Mouse (Mus musculus): Measurements from ENCODE around the gene Dazap1.

The Dazap1 gene

DNA sequence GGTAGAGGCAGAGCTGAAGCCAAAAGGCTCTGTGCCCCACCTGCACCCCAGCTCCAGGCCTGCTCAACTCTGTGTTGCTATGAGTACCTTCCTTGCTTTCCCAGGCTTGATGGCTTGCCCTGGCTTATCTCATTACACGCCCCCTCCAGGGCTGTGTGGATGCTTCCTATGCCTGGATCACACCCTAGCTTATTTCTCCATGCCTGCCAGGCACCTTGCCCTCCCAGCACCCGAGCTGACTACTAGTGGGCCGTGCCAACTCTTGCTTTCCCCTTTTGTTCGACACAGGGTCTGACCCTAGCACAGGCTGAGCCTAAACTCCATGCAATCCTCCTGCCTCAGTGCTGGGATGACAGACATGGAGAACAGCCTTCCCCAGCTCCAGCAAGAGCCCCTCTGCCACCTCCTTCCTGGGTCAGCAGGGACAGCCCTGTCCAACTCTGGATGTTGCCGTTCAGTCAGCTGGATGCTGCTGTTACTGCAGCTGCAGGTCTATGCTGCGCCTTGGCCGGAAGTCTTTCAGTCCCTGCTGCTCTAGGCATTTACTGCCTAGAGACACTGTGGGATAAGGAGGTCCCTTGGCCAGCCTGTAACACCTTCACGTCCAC, 36.3 kb downstream of the Dazap1 start:
- DNase-seq (ENCODE audit: low spot score in 2 of 2): peak in 1 of 2 experiments; percentile 27

DNA sequence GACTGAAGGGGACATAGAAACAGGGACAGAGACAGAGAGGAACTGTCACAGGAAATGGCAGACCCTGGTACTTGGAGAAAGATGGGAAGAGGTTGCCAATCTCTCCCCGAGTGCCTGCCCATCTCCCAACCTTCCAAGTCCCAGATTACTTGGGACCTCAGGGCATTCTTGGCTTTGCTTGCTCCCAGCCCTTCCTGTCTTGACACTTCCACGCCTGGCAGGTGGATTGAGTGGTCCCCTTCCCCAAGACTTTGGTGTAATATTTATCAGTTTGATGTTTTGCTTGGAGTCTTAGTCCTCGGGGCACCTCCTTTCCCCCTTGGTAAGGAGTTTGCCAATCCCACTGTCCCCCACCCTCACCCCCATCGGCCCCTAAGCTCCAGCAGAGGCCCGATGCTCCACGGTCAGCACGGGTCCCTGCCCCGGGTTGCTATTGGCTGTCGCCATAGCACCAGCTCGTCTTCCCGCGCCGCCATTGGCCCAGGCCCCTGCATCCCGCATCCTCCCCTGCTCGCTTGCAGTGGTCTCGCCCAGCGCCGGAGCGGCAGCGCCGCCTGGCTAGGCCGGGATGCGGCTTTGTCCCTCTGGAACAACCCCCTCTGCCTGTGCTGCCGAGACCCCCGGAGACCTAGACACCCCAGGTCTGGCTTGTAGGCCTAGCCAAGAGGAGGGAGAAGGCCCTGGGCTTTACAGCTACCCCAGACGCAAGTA, 37.4 kb downstream of the Dazap1 start:
- peak; percentile 91 for DNase-seq (ENCODE audit: low spot score in 2 of 2)

DNA sequence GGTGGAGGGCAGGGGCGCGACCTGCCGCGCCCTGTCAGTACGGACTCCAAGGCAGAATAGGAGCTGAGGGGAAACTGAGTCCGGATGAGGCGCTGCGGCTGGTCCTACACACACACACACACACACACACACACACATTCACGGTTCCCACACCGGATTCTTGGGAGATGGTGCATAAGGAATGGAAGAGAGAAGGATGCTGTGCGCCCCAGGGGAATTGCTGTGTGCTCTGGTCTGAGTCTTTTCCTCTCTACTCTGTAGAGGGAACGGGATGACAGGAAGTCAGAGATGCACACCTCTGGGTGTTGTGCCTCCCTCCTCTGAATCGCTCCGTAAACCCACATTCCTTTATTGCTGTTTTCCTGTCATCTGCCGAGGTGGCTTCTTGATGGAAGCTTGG, 38.0 kb downstream of the Dazap1 start:
- DNase-seq (ENCODE audit: low spot score in 2 of 2): no peak

DNA sequence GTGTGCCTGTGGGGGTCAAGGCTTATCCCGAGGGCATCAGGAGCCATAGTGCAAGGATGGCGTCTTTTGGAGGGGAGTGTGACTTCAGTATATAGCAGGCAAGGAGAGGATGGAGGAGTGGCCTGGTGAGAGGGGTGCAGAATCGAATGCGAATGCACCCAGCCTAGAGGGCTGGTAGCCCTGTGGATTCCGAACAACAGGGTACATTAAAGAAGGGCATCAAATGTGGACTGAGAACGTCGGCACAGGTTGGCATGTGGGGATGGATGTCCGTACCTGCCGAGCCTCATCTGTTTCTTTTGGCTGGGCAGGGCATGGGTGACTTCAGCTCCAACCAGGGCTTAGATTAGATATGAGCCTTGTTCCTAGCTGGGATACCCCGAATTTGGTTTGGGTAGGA, 38.5 kb downstream of the Dazap1 start:
- DNase-seq (ENCODE audit: low spot score in 2 of 2): no peak

DNA sequence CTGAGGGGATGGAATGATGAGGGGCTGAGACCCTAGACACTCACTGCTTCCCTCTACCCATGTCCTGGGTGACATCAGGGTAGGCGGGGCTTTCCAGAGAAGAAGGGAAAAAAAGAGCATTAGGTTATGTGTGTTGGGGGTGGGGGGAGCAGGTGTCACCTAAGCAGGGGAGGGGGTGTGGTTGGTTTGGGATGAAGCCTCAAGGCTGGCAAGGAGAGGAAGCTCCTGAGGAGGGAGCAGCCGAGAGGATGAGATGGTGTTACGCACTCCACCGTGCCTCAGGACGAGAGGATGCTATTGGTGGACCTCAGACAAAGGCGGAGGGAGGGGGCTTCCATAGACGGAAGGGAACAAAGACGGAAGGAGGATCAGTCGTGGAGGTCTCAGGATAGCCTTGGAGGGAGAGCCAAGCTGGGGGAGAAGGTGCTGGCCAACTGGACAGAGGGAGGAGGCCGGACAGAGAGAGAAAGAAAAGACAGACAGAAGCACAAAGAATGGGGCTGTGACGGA, 39.4 kb downstream of the Dazap1 start:
- peak; percentile 68 to 71 for DNase-seq (ENCODE audit: low spot score in 2 of 2)

DNA sequence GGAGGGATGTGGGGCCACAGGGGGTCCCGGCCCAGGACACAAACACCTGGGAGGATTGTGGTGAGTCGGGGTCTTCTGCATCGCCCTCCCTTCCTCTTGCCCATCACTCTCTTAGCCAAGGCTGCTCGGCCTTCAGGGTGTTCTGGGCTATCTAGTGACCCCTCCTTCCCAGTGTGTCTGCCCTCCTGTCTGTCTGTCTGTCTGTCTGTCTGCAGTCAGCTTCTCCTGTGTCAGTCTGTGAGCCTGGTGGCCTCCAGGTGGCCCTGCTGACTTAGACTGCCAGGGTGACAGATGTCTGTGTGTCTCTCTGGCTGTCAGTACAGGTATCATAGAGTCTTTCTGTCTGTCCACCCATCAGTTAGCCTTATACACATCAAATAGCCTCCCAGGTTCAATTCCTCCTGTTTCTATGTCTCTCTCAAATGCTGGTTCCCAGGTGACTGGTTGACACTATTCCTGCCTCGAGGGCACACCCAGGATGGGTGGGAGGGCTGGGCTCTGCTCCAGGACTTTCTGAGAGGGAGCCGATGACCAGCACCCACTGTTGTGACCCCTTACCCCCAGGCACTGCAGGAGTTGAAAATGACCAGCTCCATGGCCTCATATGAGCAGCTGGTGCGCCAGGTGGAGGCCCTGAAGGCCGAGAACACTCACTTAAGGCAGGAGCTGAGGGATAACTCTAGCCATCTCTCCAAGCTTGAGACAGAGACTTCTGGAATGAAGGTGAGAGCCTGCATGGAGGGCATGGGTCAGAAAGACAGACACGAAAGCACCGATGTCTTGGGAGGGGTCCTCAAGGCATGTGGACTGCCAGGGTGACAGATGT, 40.2 kb downstream of the Dazap1 start:
- peak in 1 of 2 experiments; percentile 31 for DNase-seq (ENCODE audit: low spot score in 2 of 2)

DNA sequence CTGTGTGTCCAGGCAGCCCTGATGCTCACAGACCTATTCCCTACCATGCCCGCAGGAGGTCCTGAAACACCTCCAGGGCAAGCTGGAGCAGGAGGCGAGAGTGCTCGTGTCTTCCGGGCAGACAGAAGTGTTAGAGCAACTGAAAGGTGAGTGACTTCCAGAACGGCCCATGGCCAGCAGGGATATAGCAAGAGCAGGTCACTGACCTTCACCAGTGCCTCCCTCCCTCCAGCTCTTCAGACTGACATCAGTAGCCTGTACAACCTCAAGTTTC, 40.7 kb downstream of the Dazap1 start:
- DNase-seq (ENCODE audit: low spot score in 2 of 2): no peak

DNA sequence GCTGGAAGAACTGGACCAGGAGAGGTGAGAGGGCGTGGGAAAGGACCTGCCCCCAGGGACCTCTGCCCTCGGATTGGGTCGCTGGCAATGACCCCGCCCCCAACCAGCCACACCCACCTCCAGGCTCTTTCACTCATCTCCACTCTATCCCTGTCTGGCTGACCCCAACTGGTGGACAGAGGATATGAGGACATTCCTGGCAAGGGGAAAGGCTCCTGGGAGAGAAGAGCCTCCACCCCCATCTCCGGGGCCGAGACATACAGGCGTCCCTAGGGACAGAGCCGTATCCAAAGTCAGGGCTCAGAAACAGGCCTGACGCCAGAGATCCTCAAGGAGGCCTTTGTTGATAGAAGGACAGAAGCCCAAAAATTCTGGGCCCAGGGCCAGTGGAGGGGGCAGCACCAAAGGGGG, 41.2 kb downstream of the Dazap1 start:
- peak; percentile 72 to 80 for DNase-seq (ENCODE audit: low spot score in 2 of 2)

DNA sequence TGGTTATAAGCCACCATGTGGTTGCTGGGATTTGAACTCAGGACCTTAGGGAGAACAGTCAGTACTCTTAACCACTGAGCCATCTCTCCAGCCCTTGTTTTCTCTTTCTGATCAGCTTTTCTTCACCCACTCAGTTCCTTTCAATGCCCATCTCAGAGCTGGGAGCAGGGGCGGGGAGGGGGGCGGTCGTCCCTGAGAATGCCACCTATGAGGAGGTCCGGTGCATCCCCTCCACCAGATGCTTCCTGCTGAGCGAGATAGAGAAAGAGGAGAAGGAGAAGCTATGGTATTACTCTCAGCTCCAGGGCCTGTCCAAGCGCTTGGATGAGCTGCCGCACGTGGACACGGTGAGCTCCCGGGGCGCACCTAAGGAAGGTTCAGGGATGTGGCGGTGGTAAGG, 43.2 kb downstream of the Dazap1 start:
- DNase-seq (ENCODE audit: low spot score in 2 of 2): no peak

DNA sequence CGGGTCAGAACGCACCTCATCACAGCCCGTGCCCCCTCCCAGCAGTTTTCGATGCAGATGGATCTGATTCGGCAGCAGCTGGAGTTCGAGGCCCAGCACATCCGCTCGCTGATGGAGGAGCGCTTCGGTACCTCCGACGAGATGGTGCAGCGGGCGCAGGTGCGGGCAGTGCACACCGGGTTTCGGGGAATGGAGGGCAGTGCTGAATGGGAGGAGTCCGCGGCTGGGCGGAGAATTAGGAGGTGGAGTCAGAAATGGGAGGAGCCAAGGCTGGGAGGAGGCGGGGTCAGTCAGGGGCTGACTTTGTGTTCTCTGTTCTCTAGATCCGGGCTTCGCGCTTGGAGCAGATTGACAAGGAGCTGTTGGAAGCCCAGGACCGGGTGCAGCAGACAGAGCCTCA, 43.6 kb downstream of the Dazap1 start:
- no peak for DNase-seq (ENCODE audit: low spot score in 2 of 2)

DNA sequence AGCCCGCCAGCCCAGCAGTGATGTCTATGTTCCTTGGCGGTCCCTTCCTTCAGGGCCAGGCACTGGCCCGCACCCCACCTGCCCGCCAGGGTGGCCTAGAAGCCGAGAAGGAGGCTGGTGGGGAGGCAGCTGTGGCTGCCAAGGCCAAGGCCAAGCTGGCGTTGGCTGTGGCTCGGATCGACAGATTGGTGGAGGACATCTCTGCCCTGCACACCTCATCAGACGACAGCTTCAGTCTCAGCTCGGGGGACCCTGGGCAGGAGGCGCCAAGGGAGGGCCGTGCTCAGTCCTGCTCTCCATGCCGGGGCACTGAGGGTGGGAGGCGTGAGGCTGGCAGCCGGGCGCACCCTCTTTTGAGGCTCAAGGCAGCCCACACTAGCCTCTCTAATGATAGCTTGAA, 50.3 kb downstream of the Dazap1 start:
- no peak for DNase-seq (ENCODE audit: low spot score in 2 of 2)

DNA sequence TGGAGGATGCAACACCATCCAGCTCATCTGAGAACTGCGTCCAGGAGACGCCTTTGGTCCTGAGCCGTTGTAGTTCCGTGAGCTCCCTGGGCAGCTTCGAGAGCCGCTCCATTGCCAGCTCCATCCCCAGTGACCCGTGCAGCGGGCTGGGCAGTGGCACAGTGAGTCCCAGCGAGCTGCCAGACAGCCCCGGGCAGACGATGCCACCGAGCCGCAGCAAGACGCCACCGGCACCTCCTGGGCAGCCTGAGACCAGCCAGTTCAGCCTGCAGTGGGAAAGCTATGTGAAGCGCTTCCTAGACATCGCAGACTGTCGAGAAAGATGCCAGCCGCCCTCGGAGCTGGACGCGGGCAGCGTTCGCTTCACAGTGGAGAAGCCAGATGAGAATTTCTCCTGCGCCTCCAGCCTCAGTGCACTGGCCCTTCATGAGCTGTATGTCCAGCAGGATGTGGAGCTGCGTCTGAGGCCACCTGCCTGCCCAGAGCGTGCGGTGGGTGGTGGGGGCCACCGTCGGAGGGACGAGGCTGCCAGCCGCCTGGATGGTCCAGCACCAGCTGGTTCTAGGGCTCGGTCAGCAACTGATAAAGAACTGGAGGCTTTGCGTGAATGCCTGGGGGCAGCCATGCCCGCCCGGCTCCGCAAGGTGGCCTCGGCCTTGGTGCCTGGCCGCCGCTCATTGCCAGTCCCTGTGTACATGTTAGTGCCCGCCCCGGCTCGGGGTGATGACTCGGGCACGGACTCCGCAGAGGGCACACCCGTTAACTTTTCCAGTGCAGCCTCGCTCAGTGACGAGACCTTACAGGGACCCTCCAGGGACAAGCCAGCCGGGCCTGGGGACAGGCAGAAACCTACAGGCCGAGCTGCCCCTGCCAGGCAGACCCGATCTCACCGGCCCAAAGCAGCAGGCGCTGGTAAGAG, 51.6 kb downstream of the Dazap1 start:
- DNase-seq (ENCODE audit: low spot score in 2 of 2): no peak

DNA sequence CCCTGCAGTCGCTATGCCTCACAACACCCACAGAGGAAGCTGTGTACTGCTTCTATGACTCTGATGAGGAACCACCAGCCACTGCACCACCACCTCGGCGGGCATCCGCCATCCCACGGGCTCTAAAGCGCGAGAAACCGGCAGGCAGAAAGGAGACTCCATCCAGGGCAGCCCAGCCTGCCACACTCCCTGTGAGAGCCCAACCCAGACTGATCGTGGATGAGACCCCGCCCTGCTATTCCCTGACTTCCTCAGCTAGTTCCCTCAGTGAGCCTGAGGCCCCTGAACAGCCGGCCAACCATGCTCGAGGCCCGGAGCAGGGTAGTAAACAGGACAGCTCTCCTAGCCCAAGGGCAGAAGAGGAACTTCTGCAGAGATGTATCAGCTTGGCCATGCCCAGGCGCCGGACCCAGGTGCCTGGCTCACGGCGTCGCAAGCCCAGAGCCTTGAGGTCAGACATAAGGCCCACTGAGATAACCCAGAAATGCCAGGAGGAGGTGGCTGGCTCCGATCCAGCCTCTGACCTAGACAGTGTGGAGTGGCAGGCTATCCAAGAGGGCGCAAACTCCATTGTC, 52.4 kb downstream of the Dazap1 start:
- DNase-seq (ENCODE audit: low spot score in 2 of 2): no peak

DNA sequence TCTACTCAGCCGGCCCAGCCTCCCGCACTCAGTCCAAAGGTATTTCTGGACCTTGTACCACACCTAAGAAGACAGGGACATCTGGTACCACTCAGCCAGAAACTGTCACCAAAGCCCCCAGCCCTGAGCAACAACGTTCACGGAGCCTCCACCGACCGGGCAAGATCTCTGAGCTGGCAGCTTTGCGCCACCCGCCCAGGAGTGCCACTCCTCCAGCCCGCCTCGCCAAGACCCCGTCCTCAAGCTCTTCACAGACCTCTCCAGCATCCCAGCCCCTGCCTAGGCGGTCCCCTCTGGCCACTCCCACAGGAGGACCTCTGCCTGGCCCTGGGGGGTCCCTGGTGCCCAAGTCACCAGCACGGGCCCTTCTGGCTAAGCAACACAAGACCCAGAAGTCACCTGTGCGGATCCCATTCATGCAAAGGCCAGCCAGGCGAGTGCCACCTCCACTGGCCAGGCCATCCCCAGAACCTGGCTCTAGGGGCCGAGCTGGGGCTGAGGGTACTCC, 53.3 kb downstream of the Dazap1 start:
- DNase-seq (ENCODE audit: low spot score in 2 of 2): no peak

DNA sequence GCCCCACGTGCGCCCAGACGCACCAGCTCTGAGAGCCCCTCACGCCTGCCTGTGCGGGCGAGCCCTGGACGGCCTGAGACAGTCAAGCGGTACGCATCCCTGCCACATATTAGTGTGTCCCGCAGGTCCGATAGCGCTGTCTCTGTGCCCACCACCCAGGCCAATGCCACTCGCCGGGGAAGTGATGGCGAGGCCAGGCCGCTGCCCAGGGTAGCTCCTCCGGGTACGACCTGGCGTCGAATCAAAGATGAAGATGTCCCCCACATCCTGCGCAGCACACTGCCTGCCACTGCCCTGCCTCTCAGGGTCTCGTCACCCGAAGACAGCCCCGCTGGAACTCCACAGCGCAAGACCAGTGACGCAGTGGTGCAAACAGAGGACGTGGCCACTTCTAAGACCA, 54.0 kb downstream of the Dazap1 start:
- no peak for DNase-seq (ENCODE audit: low spot score in 2 of 2)

DNA sequence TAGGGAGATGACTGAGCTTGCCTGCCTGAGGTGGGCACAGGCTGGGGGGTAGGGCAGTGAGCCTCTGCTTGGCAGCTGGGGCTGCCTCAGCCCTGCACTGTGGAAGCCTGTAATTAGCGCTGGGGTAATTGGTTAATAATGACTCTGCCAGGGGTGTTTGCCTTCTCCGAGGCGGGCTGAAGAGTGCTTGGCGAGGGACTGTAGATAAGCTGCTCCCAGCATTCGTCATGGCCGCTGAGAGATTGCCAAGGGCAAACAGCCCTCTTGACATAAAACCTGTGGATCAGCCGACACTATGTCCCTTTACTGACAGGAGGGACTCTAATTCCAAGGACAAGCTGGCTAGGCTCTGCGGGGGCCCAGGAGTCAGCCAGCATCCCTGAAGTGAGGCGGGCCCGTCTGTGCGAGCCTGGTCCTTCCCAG, 55.1 kb downstream of the Dazap1 start:
- DNase-seq (ENCODE audit: low spot score in 2 of 2): no peak

DNA sequence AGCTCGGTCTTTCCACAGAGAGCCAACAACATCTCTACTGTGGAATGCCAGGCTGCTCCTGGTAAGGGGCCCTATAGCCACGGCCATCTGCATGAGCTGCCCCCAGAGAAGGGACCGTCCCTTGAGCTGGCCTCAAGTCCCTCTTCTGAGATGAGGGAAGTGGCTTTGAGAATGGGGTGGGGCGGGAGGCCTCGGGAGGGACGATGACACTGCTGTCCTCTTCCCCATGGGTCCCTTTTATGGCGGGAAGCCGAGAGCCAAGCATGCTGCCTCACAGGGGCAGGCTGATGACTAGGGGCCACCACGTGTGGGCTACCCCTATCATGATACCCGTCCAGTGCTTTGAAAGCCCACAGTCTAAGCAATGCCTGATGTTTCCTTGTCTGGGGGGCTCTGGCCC, 55.7 kb downstream of the Dazap1 start:
- DNase-seq (ENCODE audit: low spot score in 2 of 2): no peak

DNA sequence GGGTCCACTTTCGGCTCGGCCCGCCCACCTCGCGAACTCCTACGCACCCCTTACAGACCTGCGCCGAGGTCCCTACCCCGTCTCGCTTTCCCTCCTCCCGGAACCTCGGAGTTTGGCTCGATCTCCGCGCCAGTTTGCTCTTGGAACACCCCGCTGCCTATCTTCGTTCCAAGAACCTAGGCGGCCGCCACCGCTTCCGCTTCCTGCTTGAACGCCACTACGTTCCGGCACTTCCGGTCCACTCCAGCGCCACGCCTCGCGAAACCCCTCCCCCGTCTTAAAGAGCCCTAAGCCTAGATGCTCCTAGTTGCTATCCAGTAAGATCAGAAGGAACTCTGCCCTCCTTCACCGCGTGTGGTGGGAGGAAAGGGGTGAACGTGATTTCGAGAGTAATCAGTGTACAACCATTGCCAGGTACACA, 59.1 kb downstream of the Dazap1 start, which contains the start of gene 2310011J03Rik:
2310011J03Rik (minus strand) TSS at position 198 of the 421 bp plus-strand sequence.
- peak; percentile 87 for DNase-seq (ENCODE audit: low spot score in 2 of 2)

DNA sequence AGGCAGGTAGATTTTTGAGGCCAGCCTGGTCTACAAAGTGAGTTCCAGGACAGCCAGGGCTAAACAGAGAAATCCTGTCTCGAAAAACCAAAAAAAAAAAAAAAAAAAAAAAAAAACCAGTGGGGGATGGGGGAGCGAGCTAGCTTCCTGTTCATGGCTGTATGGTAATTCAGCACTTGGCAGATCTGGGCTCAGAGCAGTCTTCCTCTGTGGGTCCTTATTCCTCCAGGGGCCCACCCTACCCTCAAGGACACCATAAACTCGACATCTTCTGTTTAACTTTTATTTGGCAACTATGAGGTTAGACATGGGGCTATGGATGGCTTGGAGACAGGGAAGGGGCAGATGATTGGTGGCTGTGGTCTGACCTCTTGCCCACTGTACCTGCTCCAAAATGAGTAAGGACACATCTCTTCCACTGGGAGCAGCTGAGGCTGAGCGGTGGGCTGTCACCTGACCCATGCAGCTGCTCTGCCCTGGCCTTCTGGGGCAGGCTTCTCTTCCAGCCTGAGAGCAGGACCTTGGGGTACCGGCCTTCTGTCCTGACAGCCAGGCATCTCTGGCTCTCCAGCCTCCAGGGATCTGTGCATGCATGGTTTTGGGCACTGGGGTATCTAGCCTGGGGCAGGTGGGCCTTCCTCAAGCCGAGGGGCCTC, 59.9 kb downstream of the Dazap1 start:
- DNase-seq (ENCODE audit: low spot score in 2 of 2): no peak

Data from frontal cortex, postnatal 10 days (tissue).